10 mouse cellular contexts compared by ENCODE assay signal in genomic region chr11:106329682-106330081, GRCm38 (mm10). TPM values are rescaled to one million over a fixed set of nuclear protein-coding genes. Genes with fewer than 3 reads are reported as not detected.
DNase-seq lines count a peak whose midpoint lies in the region; ATAC-seq lines count a peak whose summit lies in the region.
"Had no signal": no experiment of that assay in that cellular context is flagged by ENCODE, and none has a peak within 500 bp of the region (broad histone marks: within the 10 kb centered on the region; RNA-seq: fewer than 3 reads in every experiment).

No protein-coding gene starts in this region.

- DNase-seq in kidney, adult 9 months = peak; percentile 35
- DNase-seq in MEL-GATA-1-ER (ENCODE audit: extremely low read depth, low read depth) = peak; percentile 24
- DNase-seq in c-Kit-positive CD71-negative TER-119-negative erythroid progenitor cells, embryonic 14.5 days (ENCODE audit: low read depth) = peak; percentile 54
- DNase-seq in heart, postnatal 10 days = peak; percentile 57 to 63
- peak; percentile 59 to 64 for DNase-seq in thymus, postnatal 36 days
- no peak for DNase-seq in gastrocnemius, postnatal 4 days (ENCODE audit: low spot score in 2 of 2)
- DNase-seq: liver, embryonic 13.5 days had no signal

- H3K4me2 ChIP-seq in kidney, embryonic 16.5 days (replicated peaks; ENCODE audit: low read depth, low read length) = no peak overlapping the region
- H3K4me2 ChIP-seq: liver, embryonic 13.5 days had no signal

- H3K4me1 ChIP-seq in kidney, embryonic 16.5 days (ENCODE audit: insufficient read depth, low read length) = peaks cover 19% of the 10 kb centered on the region

- no peak overlapping the region for H3K27ac ChIP-seq in kidney, embryonic 16.5 days (ENCODE audit: low read length)
- H3K27ac ChIP-seq: liver, embryonic 13.5 days had no signal

- no peak overlapping the region for H3K9ac ChIP-seq in kidney, embryonic 16.5 days (replicated peaks; ENCODE audit: low read length)
- H3K9ac ChIP-seq: liver, embryonic 13.5 days had no signal

- H3K4me3 ChIP-seq in kidney, embryonic 16.5 days (ENCODE audit: low read length) = no peak overlapping the region
- H3K4me3 ChIP-seq: liver, embryonic 13.5 days had no signal

- 53% methylated on average over 7 of the region's 7 CpGs for WGBS in kidney, embryonic 16.5 days

- no peaks in the 10 kb centered on the region for H3K36me3 ChIP-seq in kidney, embryonic 16.5 days (ENCODE audit: insufficient read depth, low read length)
- H3K36me3 ChIP-seq: liver, embryonic 13.5 days had no signal

- intact Hi-C loops in heart, postnatal 10 days (cut with DNase I) = loop anchor here (1.0 kb wide), 1 partner anchor 63 kb away; no protein-coding TSS in a partner anchor

- no peaks in the 10 kb centered on the region for H3K9me3 ChIP-seq in kidney, embryonic 16.5 days (ENCODE audit: low read length)
- H3K9me3 ChIP-seq: liver, embryonic 13.5 days had no signal

- ATAC-seq in kidney, embryonic 16.5 days (ENCODE audit: low FRiP score, low TSS enrichment) = no peak
- peak; percentile 86 for ATAC-seq in megakaryocyte progenitor cell, adult 5-6 weeks (replicated peaks; ENCODE audit: poor library complexity)

- no peaks in the 10 kb centered on the region for H3K27me3 ChIP-seq in kidney, embryonic 16.5 days (ENCODE audit: insufficient read depth, low read length)
- H3K27me3 ChIP-seq: liver, embryonic 13.5 days had no signal

RNA-seq across cellular contexts. Expression of gene Cd79b, which starts 15.1 kb away (rescaled TPM):
- polyA plus RNA-seq in kidney, embryonic 16.5 days (2015; fragmentation: Nextera tagmentation; extraction: Ambion mirVana) = 6.9 and 7.2 TPM in 2 replicates
- total RNA-seq in heart, postnatal 10 days (2021) = 1 to 10 TPM; 2.3 to 3.1 TPM
- 47.2 and 51.9 TPM in 2 replicates for total RNA-seq in megakaryocyte progenitor cell, adult 5-6 weeks (2015)
- total RNA-seq in megakaryocyte progenitor cell, adult 5-6 weeks (2017) = 29.6 and 30.9 TPM in 2 replicates
- total RNA-seq in gastrocnemius, postnatal 4 days (2021) = 1 to 10 TPM; 1.3 to 1.5 TPM

RNA-seq across cellular contexts. Expression of gene Scn4a, which starts 23.4 kb away (rescaled TPM):
- 0.41 and 0.47 TPM in 2 replicates for polyA plus RNA-seq in kidney, embryonic 16.5 days (2015; fragmentation: Nextera tagmentation; extraction: Ambion mirVana)
- 1 to 10 TPM; 3.2 to 3.6 TPM for total RNA-seq in heart, postnatal 10 days (2021)
- 0.12 TPM in 1 of 2 replicates, not detected in the other for total RNA-seq in megakaryocyte progenitor cell, adult 5-6 weeks (2015)
- total RNA-seq in megakaryocyte progenitor cell, adult 5-6 weeks (2017) = 0.03 TPM in 1 of 2 replicates, not detected in the other
- total RNA-seq in gastrocnemius, postnatal 4 days (2021) = 10 to 100 TPM; 81.7 to 86.7 TPM
- polyA plus RNA-seq: stomach, embryonic 14.5 days had no signal

RNA-seq across cellular contexts. Expression of gene Gh, which starts 28.0 kb away (rescaled TPM):
- polyA plus RNA-seq in kidney, embryonic 16.5 days (2015; fragmentation: Nextera tagmentation; extraction: Ambion mirVana) = not detected in 2 replicates
- total RNA-seq in heart, postnatal 10 days (2021) = not detected
- not detected in 2 replicates for total RNA-seq in megakaryocyte progenitor cell, adult 5-6 weeks (2015)
- not detected in 2 replicates for total RNA-seq in megakaryocyte progenitor cell, adult 5-6 weeks (2017)
- total RNA-seq in gastrocnemius, postnatal 4 days (2021) = not detected
- polyA plus RNA-seq: liver, embryonic 13.5 days; stomach, embryonic 14.5 days had no signal

RNA-seq across cellular contexts. Expression of gene Prr29, which starts 35.6 kb away (rescaled TPM):
- 0.36 and 0.39 TPM in 2 replicates for polyA plus RNA-seq in kidney, embryonic 16.5 days (2015; fragmentation: Nextera tagmentation; extraction: Ambion mirVana)
- total RNA-seq in heart, postnatal 10 days (2021) = under 1 TPM; 0.31 to 0.64 TPM
- total RNA-seq in megakaryocyte progenitor cell, adult 5-6 weeks (2015) = not detected in 2 replicates
- not detected in 2 replicates for total RNA-seq in megakaryocyte progenitor cell, adult 5-6 weeks (2017)
- 10 to 100 TPM; 13.6 to 18.1 TPM for total RNA-seq in gastrocnemius, postnatal 4 days (2021)
- polyA plus RNA-seq: liver, embryonic 13.5 days had no signal

RNA-seq across cellular contexts. Expression of gene Tcam1, which starts 53.2 kb away (rescaled TPM):
- polyA plus RNA-seq in kidney, embryonic 16.5 days (2015; fragmentation: Nextera tagmentation; extraction: Ambion mirVana) = 0.81 and 1.0 TPM in 2 replicates
- total RNA-seq in heart, postnatal 10 days (2021) = under 1 TPM in 1 of 2 experiments, not detected in 1; 0.07 TPM
- 2.2 and 2.3 TPM in 2 replicates for total RNA-seq in megakaryocyte progenitor cell, adult 5-6 weeks (2015)
- 1.6 and 1.7 TPM in 2 replicates for total RNA-seq in megakaryocyte progenitor cell, adult 5-6 weeks (2017)
- total RNA-seq in gastrocnemius, postnatal 4 days (2021) = under 1 TPM; 0.12 to 0.29 TPM

Comparison
In these comparisons a context has a peak if more than half of its experiments do, and no peak if none do; other contexts are left out.
1. DNase-seq: peak in kidney, adult 9 months (single experiment), MEL-GATA-1-ER (single experiment), c-Kit-positive CD71-negative TER-119-negative erythroid progenitor cells, embryonic 14.5 days (single experiment), heart, postnatal 10 days (2 of 2) and thymus, postnatal 36 days (2 of 2); none in gastrocnemius, postnatal 4 days (0 of 2).
2. RNA of gene Cd79b, which starts 15.1 kb away (total RNA-seq): 29.6 to 51.9 TPM in megakaryocyte progenitor cell, adult 5-6 weeks; 2.3 to 3.1 TPM in heart, postnatal 10 days and 1.3 to 1.5 TPM in gastrocnemius, postnatal 4 days; every median in the first group is over 4 times any median in the second.
3. RNA of gene Scn4a, which starts 23.4 kb away (total RNA-seq): 81.7 to 86.7 TPM in gastrocnemius, postnatal 4 days; 3.2 to 3.6 TPM in heart, postnatal 10 days and 0.03 to 0.12 TPM in megakaryocyte progenitor cell, adult 5-6 weeks; every median in the first group is over 10 times any median in the second.